Mouse (Mus musculus) limb, embryonic 11.5 days (tissue): ENCODE results near the gene Ppp1r8. TPM values are rescaled to one million over a fixed set of nuclear protein-coding genes. Genes with fewer than 3 reads are reported as not detected.

Experiments
- ATAC-seq: fragments of 200-750 bp; cut with Nextera tagmentation; 2 replicates; pipeline ENCODE4 v1.8.0; 2017; ENCODE audit warnings: low read depth; ENCODE audit not compliant: insufficient number of reproducible peaks, low FRiP score, low TSS enrichment
- DNase-seq: peaks from one replicate; pipeline ENCODE4 v3.0.0-alpha.2; 2015; ENCODE audit warnings: low spot score
- H3K27ac ChIP-seq: fragments of 300-500 bp; sonication (generic); replicated peaks from 2 replicates; pipeline ENCODE4 v1.5.1; 2014; ENCODE audit warnings: low read depth, mild to moderate bottlenecking, low read length
- H3K27me3 ChIP-seq: fragments of 300-500 bp; sonication (generic); 2 replicates; pipeline ENCODE4 v1.6.1; 2014; ENCODE audit warnings: mild to moderate bottlenecking, low read length, mixed read lengths; ENCODE audit not compliant: control insufficient read depth, insufficient read depth
- H3K36me3 ChIP-seq: fragments of 300-500 bp; sonication (generic); 2 replicates; pipeline ENCODE4 v1.6.1; 2014; ENCODE audit warnings: mild to moderate bottlenecking, low read length, moderate library complexity, mixed read lengths; ENCODE audit not compliant: control insufficient read depth, insufficient read depth
- H3K4me1 ChIP-seq: fragments of 300-500 bp; sonication (generic); 2 replicates; pipeline ENCODE4 v1.6.1; 2014; ENCODE audit warnings: low read length, mixed read lengths; ENCODE audit not compliant: control insufficient read depth, insufficient read depth
- H3K4me2 ChIP-seq: fragments of 300-500 bp; sonication (generic); 2 replicates; pipeline ENCODE4 v1.6.1; 2014; ENCODE audit warnings: low read depth, mild to moderate bottlenecking, moderate library complexity; ENCODE audit not compliant: severe bottlenecking
- H3K4me3 ChIP-seq: fragments of 300-500 bp; sonication (generic); 2 replicates; pipeline ENCODE4 v1.5.1; 2014; ENCODE audit warnings: low read depth, low read length
- H3K9ac ChIP-seq: fragments of 300-500 bp; sonication (generic); 2 replicates; pipeline ENCODE4 v1.6.1; 2014; ENCODE audit warnings: mild to moderate bottlenecking, low read length
- H3K9me3 ChIP-seq: fragments of 300-500 bp; sonication (generic); 2 replicates; pipeline ENCODE4 v1.6.1; 2016; ENCODE audit warnings: low read length; ENCODE audit not compliant: control insufficient read depth
- WGBS: fragments of 180-500 bp; shearing (Covaris S2); extraction: QIAGEN DNeasy Blood & Tissue Kit; methylation state at CpG from one replicate; pipeline ENCODE4 v1.1.7; 2014; 5-methylcytosine and 5-hydroxymethylcytosine counted together
- polyA plus RNA-seq: library from polyadenylated mRNA; unstranded; fragments of >200 nt; fragmentation: Nextera tagmentation; extraction: Ambion mirVana; gene quantifications from 2 replicates; pipeline ENCODE4 v1.2.1, GENCODE M21; 2014

The Ppp1r8 gene
- polyA plus RNA-seq = 87.2 and 111 TPM in 2 replicates

GRCm38 (mm10) chr4:132842970-132843704 lies at the start of gene Ppp1r8:
Gene Ppp1r8 (minus strand): TSS chr4:132843169.
- peak; percentile 92 for DNase-seq
- Histone ChIP-seq H3K4me1 (peaks cover 6% of the 10 kb centered on the region; the same call in 1 of the 2 replicates), H3K27ac (peak within 1 kb of the TSS; percentile 70), H3K4me3 (peak within 1 kb of the TSS; percentile 67), H3K27me3 (no peaks in the 10 kb centered on the region), H3K9ac (peak within 1 kb of the TSS; percentile 91), H3K4me2 (peak within 1 kb of the TSS; percentile 78), H3K36me3 (peaks cover 3% of the 10 kb centered on the region; the same call in 1 of the 2 replicates), H3K9me3 (no peaks in the 10 kb centered on the region)
- peak; percentile 96 for ATAC-seq
- WGBS = 1% methylated on average over 40 of the region's 40 CpGs

DNA sequence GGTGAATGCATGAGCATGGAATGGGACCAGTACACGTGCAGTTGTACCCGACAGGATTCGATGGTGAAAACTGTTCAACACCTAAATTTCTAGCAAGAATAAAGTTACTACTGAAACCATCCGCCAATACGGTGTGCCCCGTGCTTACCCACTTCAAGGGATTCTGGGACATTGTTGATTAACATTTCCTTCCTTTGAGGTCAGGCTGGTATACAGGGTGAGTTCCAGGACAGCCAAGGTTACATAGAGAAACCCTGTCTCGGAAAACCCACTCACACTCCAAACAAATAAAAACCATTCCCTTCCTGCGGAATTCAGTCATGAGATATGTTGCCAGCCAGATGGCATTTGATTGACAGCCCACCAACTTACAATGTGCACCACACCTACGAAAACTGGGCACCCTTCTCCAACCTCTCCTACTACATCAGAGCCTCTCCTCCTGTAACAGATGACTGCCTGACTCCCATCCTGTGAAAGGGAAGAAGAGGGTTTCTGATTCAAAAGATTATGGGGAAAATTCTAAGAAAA lies 41.9 kb upstream of the Ppp1r8 start:
- Histone ChIP-seq H3K9ac (peak overlapping the region; percentile 92), H3K36me3 (no peaks in the 10 kb centered on the region), H3K4me2 (peak overlapping the region; percentile 92), H3K4me3 (peak overlapping the region; percentile 95), H3K27ac (peak overlapping the region; percentile 61; the same call in 1 of the 2 replicates), H3K27me3 (no peaks in the 10 kb centered on the region), H3K4me1 (0 out of 2 replicates have a peak, but pooled peaks cover 5% of the 10 kb centered on the region), H3K9me3 (no peaks in the 10 kb centered on the region)
- WGBS = 18% methylated on average over 9 of the region's 9 CpGs
- ATAC-seq (0 out of 2 replicates have a peak, but pooled peaks have one; percentile 2), DNase-seq (no peak)

DNA sequence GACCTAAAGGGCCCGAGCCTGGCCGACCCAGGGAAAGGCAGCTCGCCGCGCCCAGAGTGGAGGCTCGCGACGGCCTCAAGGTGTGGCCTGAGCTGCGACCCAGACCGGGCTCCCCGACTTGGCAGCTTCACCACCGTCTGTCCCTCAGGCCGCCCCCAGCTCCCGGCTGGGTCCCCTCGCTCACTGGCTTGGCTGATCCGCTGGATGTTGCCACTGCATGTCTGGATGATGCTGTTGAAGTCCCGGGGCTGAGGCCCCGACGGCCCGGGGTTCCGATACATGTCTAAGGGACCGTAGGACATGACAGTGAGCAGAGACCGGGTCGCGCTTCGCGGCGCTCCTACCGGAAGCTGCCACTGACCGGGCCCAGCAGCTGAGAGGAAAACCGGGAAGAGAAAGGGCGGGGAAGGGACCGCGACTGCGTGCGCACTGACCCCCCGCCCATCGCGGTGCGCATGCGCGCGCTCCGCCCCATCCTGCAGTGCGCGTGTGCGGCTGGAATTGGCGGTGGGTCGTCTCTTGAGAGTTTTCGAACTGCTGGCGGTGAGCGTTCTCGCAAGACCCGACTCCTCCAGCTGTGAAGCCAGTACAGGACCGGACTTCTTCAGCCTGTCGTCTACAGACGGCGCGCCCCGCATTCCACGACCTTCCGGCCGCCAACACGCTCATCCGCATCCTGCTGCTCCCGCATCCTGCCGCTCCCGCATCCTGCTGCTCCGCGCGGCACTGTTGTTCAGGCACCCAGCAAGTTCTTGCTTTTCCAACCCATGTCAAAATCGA lies 41.3 kb upstream of the Ppp1r8 start, which contains the start of gene Stx12:
TSS of gene Stx12 (minus strand) at position 446 of the 780 bp plus-strand sequence.
- H3K4me1 ChIP-seq = 0 out of 2 replicates have a peak, but pooled peaks cover 5% of the 10 kb centered on the region
- no peaks in the 10 kb centered on the region for H3K9me3 ChIP-seq
- under 1% methylated on average over 71 of the region's 72 CpGs for WGBS
- H3K4me2 ChIP-seq = peak within 1 kb of the TSS; percentile 92
- H3K4me3 ChIP-seq = peak within 1 kb of the TSS; percentile 95
- peak within 1 kb of the TSS; percentile 61 for H3K27ac ChIP-seq
- DNase-seq (peak; percentile 91), ATAC-seq (peak; percentile 82)
- H3K9ac ChIP-seq = peak within 1 kb of the TSS; percentile 92
- H3K27me3 ChIP-seq = no peaks in the 10 kb centered on the region
- H3K36me3 ChIP-seq = peaks cover 2% of the 10 kb centered on the region; the same call in 1 of the 2 replicates

GRCm38 (mm10) chr4:132883561-132884063 lies 40.6 kb upstream of the Ppp1r8 start:
- ATAC-seq (peak; percentile 80), DNase-seq (no peak)
- H3K9me3 ChIP-seq = no peaks in the 10 kb centered on the region
- H3K4me2 ChIP-seq = peak overlapping the region; percentile 92
- peak overlapping the region; percentile 95 for H3K4me3 ChIP-seq
- H3K36me3 ChIP-seq = peaks cover 2% of the 10 kb centered on the region; the same call in 1 of the 2 replicates
- H3K27ac ChIP-seq = peak overlapping the region; percentile 61
- H3K9ac ChIP-seq = peak overlapping the region; percentile 92
- 2% methylated on average over 21 of the region's 21 CpGs for WGBS
- H3K4me1 ChIP-seq = 0 out of 2 replicates have a peak, but pooled peaks cover 5% of the 10 kb centered on the region
- H3K27me3 ChIP-seq = no peaks in the 10 kb centered on the region

DNA sequence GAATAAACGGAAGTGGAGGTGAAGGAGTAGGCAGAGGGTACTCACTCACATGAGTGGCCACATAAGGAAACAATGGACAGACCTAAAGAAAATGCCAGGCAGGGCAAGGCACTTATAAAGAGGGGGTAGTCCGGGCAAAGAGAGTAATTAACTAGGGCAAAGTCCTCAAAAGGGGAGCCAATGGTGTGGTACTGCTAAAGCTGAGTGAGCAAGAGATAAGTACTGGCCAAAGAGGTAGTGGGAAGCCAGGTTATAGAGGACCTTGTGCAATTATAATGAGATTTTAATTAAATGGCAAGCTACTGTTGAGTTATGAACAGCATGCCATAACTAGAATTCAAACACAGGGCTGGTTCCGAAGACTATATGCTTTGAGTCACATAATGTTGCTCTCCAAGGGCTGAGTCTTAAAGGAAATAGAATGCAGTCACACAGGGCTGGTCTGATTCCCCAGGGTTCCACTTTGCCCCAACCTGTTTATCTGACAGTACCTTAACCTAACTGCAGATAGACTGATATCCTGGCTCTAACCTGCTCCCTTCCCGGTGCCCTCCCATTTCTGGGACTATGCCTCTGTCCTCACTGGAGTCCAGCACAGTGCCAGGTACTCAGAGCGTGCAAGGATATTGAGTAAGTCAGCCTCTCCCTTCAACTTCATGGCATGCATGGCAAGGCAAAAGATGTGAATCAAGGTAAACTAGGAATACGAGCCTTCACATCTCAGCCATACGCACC lies 31.6 kb upstream of the Ppp1r8 start:
- H3K27ac ChIP-seq = no peak overlapping the region
- no peak overlapping the region for H3K9ac ChIP-seq
- H3K4me1 ChIP-seq = no peaks in the 10 kb centered on the region
- DNase-seq (no peak), ATAC-seq (no peak)
- WGBS = 90% methylated on average over 7 of the region's 7 CpGs
- H3K4me3 ChIP-seq = no peak overlapping the region
- no peak overlapping the region for H3K4me2 ChIP-seq
- H3K36me3 ChIP-seq = peaks cover 5% of the 10 kb centered on the region
- H3K27me3 ChIP-seq = no peaks in the 10 kb centered on the region
- H3K9me3 ChIP-seq = no peaks in the 10 kb centered on the region

- Histone ChIP-seq H3K27ac (no peak overlapping the region), H3K9ac (no peak overlapping the region), H3K4me3 (no peak overlapping the region), H3K4me1 (no peaks in the 10 kb centered on the region), H3K4me2 (no peak overlapping the region), H3K27me3 (no peaks in the 10 kb centered on the region), H3K9me3 (no peaks in the 10 kb centered on the region), H3K36me3 (peaks cover 6% of the 10 kb centered on the region)
- ATAC-seq (no peak), DNase-seq (no peak)
- WGBS = 88% methylated on average over 11 of the region's 11 CpGs
These were observed 30.8 kb upstream of the Ppp1r8 start for GRCm38 (mm10) chr4:132873481-132874362.

DNA sequence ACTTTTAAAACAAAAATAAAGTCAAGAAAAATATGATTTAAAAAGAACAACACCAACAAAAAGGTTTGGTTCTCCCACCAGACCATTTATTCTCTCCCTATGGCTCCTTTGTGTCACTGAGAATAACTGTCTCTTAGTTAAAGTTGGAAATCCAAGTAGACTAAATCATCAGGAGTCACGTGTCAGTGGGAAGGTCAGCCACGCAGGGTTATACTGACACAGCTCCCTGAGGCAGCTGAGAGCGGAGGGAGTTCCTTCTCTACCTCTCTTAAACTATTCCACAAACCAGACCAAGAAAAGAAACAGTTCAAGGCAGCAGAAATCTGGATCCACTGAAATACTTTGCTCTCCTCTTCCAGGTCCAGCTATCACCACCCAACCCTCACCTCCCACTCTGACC lies 28.1 kb upstream of the Ppp1r8 start:
- H3K4me2 ChIP-seq = no peak overlapping the region

More for the DNA sequence above, 28.1 kb upstream of the Ppp1r8 start:
- Histone ChIP-seq H3K27ac (no peak overlapping the region), H3K4me1 (no peaks in the 10 kb centered on the region), H3K36me3 (peaks cover 12% of the 10 kb centered on the region), H3K9me3 (no peaks in the 10 kb centered on the region), H3K4me3 (no peak overlapping the region), H3K9ac (no peak overlapping the region), H3K27me3 (no peaks in the 10 kb centered on the region)
- WGBS = 96% methylated on average over 3 of the region's 3 CpGs
- DNase-seq (no peak), ATAC-seq (no peak)
